Mouse (Mus musculus) embryo, embryonic 11.5 days (tissue): ENCODE results near the gene Zfp202.
"Not testable (repeated sequence)": the region's sequence is repeated elsewhere in the genome, so short reads cannot be mapped to it uniquely, and the experiment has no call there.

Experiments used
- DNase-seq: peaks from one replicate; pipeline ENCODE4 v3.0.0-alpha.2; 2012; ENCODE audit warnings: low read depth, low spot score

Zfp202 gene

DNA sequence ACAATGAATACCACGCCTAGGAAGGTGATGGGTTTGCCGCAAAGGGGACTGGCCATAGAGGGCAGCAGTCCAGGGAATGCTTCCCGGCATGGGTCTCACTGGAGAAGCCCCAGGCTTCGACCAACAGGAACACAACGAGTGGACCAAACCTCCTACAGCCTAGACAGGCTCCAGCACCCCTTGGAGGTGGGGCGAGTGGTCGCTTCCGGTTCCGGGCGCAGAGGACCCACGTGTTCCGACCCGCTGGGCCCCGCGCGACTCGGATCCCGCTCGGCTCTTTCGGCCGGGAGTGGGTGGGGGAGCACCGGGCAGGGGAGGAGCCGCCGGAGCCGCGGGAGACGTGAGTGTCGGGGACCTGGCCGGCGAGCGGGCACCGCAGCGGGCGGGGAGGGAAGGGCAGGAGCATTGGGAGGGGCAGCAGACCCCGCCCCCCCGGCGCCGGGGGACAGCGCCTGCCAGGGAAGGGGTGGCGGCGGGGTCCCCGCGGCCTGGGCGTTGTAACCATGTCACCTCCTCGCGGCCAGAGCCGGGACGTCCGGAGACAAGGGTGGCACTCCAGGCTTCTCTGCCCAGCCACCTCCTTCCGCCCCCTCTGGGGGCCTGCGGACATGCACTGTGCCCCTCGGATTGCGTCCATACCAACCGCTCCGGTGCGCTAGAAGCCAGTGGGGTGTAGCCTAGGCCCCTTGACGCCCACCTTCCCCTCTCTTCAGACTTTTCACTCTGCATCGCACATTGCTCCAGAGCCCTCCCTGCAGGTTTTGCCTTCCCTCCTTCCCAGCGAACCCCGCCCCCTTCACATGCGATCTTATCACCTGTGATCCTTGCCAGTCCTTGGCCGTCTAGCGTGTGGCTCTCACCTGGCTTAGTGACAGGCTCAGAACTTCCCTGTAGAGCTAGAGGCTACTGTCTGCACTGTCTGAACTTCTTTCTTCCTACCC is at the start of gene Zfp202:
Gene Zfp202, plus strand, starts transcription at position 219 of the 941 bp plus-strand sequence.
- peak; percentile 72 for DNase-seq

- no peak for DNase-seq
Observed at GRCm38 (mm10) chr9:40155118-40155644, 36.9 kb upstream of the Zfp202 start.

- no peak for DNase-seq
Observed at GRCm38 (mm10) chr9:40166446-40166845, 25.7 kb upstream of the Zfp202 start.

DNA sequence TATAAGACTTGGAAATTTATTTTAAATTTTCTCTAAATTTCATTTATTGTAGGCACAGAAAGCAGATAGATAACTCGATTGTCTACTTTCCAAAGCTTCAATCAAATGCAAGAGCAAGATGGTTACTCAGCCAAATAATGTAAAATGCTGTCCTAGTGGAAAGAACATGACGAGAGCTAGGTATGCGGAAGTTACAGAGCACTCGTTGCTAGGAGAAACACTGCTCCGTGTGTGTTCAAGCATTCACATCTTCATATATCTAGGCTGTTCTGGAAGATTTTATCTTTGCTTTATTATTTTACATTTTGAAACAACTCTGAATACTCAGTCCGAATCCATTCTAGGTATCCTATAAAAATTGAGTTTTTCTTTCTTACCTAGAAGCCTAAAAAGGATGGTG is 15.1 kb upstream of the Zfp202 start:
- no peak for DNase-seq

DNA sequence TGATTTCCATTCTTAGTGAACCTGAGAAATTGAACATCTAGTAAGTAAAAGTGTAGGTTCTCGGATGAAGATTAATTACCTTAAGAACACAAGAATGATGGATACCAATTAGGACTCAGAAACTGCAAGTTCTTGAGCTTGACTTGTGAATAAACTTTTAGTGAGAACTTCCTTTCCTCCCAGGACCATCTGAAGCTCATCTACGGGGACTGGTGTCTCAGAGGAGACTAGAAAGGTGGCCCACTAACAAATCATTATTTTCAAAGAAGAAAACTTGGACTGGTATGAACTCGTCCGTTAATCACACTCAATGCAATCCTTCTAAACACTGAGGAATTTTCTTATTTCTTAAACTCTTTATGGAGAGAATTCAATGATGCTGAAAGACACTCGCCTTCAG is 11.5 kb upstream of the Zfp202 start, which contains the start of gene Olfr986:
Gene Olfr986, plus strand, starts transcription at position 301 of the 400 bp plus-strand sequence.
- DNase-seq = no peak

DNA sequence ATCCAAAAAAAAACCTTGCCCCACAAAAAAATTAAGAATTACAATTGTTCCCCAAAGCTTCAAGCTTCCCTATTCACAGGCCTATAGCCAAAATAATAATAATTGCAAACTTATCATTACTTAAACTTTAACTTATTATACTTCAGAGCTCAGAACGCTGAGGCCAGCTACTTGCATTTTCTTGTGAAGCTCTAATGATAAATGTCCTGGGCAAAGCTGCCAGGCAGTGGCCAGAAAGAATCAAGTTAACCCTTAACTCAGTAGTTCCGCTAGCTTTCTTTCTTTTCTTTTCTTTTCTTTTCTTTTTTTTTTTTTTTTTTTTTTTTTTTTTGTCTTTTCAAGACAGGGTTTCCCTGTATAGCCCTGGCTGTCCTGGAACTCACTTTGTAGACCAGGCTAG is 7.0 kb upstream of the Zfp202 start:
- DNase-seq = not testable (repeated sequence)

- no peak for DNase-seq
Observed at GRCm38 (mm10) chr9:40191086-40191876, 835 bp upstream of the Zfp202 start.

- DNase-seq = no peak
Observed at GRCm38 (mm10) chr9:40195981-40196380, 3.9 kb downstream of the Zfp202 start.

DNA sequence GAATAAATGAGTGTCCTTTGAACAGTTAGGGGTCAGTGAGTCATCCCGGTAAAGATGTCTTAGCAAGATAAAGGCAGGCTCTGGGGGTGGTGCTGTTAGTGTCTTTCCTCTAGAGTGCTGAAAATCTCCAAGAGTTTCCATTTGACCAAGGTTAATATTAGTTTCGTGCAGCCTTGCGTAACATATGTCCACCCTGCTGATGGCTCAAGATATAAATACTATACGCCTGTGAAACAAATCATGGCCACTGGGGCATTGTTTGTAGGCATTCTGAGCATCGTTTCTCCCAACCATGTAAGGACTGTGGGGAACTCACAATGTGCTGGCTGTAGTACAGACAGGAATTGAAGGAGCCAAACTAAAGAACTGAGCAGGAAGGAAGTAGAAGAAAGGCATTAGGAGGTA is 14.4 kb downstream of the Zfp202 start:
- DNase-seq = no peak

DNA sequence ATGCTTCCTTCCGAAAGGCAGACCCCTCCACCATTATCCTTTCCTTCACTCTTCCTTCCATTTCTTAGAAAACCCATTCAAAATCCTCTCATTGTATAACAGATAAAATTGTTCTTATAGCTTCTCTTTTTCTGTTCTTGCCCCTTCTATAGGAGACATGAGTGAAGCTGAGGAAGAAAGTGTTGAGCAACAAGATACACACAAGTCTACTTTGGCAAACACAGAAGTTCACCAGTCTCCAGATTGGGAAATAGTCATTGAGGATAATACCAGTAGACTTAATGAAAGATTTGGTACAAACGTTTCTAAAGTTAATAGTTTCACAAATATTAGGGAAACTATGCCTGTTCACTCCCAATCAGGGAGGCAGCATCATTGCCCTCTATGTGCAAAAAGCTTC is 18.6 kb downstream of the Zfp202 start:
- DNase-seq = no peak

DNA sequence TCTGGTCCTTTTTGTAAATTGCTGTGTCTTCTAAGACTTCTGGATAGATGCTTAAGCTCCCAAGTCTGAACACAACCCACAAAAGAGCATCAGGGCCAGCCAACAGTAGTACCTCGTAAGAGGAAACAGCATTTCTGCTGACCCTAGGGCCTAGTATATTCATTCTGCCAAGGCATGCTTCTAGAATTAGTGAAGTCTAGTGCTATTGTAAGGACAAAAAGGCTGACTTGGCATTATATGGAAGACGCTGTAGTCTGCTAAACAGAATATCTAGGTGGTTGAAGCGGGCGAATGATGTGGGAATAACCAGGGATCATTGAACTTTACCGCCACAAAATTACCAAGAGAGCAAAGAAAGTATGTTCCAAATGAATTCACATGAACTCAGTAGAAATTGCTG is 21.9 kb downstream of the Zfp202 start:
- DNase-seq = no peak

DNA sequence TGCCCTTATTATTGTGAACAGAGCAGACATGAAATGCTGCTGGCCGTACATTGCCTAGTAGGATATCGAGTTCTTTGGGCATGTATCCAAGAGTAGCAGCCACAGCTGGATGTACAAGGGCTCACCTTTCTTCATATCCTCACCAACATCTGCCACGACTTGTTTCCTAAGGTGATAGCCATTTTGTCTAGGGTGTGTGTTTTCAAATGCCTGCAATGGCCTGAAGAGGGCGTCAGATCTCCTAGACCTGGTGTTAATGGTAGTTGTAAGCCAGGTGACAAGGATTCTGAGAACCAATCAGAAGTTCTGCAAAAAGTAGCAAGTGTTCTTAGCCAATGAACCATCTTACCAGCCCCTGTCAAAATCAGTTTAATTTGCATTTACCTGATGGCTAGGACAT is 24.5 kb downstream of the Zfp202 start:
- DNase-seq = no peak

GRCm38 (mm10) chr9:40224289-40224688 is 32.2 kb downstream of the Zfp202 start:
- DNase-seq = no peak

- DNase-seq = peak; percentile 51
Observed at GRCm38 (mm10) chr9:40227874-40228789, 36.0 kb downstream of the Zfp202 start.

DNA sequence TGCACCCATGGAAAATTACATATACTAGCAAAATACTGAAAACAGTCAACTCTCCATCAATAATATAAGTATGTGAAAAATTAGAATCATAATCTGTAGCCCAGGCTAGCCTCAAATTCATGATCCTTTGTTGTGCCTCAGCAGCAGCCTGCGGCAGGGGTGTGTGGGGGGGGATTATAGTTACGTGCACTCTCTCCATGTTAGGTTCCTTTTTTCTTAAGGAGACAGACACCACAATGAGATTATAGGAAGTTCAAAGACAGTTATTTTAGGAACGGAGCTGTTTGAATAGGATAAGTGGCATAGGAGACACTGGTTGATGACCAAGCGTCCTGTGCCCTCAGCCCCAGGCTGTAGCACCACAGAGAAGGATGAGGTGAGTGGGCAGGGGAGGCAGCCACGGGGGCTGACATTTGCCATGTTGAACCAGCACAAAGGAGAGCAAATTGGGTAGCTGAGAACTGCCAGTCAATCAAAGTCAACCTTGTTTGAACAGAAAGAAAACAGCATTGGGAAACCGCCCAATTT is 36.8 kb downstream of the Zfp202 start:
- DNase-seq = no peak

- no peak for DNase-seq
Observed at GRCm38 (mm10) chr9:40229479-40229878, 37.4 kb downstream of the Zfp202 start.

GRCm38 (mm10) chr9:40231019-40231418 is 38.9 kb downstream of the Zfp202 start:
- DNase-seq = no peak

DNA sequence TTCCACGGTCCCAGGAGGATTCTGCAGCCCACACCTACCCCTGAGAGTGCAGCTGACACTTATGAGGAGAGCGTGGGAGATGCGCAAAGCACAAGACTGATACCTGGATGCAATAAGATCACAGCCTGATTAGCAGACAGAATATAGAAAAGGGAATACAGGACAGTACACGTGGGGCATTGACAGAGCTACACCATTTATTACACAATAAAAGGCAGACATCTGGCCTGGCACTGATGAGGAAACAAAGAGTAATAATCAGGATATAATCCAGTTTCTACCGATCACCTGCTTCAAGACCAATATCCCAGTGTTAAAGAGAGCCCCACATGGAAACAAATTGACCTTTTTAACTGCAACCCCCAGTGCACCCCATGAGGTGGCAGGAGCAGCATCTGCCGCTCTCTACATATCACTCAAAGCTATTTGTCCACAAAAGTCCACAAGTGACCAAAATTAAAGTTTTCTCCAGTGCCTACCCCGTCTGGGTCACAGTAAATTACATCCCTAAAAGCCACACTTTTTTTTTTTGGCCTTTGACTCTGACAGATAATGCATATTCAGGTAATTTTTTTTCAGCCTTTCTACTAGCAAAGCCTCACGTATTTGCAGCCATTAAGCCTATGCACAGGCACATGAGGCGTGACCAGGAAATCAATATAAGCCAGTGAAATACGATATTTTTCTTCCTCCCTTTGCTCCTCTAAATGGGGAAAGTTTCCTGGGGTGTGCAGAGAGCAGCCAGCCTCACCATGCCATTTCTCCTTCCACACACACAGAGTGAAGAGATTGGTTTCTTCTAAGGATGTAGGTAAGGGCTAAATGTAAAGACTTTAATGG is 42.3 kb downstream of the Zfp202 start:
- no peak for DNase-seq

- DNase-seq = no peak
Observed at GRCm38 (mm10) chr9:40235220-40235619, 43.1 kb downstream of the Zfp202 start.

- no peak for DNase-seq
Observed at GRCm38 (mm10) chr9:40239749-40240148, 47.6 kb downstream of the Zfp202 start.
